Mouse (Mus musculus) cortical plate, adult 2 months (tissue): ENCODE data around the gene Cep128.

Experiments used
- CTCF ChIP-seq: fragments of 200-500 bp; IDR thresholded peaks from 2 replicates; pipeline ENCODE4 v1.5.1; 2011; ENCODE audit warnings: mild to moderate bottlenecking, control low read depth, low read length; ENCODE audit not compliant: insufficient read depth; ENCODE audit errors: extremely low read depth
- POLR2A ChIP-seq: fragments of 200-500 bp; IDR thresholded peaks from 2 replicates; pipeline ENCODE4 v1.6.1; 2011; ENCODE audit warnings: mild to moderate bottlenecking, low read length, control low read depth; ENCODE audit not compliant: insufficient read depth; ENCODE audit errors: extremely low read depth

DNA sequence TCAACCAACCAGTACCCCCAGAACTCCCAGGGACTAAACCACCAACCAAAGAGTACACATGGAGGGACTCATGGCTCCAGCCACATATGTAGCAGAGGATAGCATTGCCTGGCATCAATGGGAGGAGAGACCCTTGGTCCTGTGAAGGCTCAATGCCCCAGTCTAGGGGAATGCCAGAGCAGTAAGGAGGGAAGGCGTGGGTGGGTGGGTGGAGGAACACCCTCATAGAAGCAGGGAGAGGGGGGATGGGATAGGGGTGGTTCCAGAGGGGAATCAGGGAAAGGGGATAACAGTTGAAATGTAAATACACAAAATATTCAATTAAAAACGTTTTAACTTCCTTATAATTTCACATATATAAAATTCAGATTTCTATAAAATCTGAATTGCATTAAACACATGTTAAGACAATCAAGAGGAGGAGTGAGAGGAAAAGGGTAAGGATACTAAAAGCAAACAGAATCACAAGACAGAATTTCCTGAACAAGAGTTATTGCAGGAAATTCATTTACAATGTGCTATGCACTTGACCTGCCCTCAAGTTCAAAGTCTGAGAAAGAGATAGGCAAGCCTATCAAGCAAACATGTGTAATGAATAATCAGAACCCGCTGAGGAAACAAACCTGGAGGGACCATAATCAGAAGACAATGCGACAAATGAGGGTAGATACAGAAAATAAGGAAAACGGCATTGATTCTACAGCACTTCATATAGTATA is 207.2 kb downstream of the Cep128 start:
- TF ChIP-seq CTCF (no peak), POLR2A (no peak)
